Mouse (Mus musculus) heart, embryonic 13.5 days (tissue): Measurements from ENCODE around the gene Btn1a1. TPM values are rescaled to one million over a fixed set of nuclear protein-coding genes. Genes with fewer than 3 reads are reported as not detected.

Experiments
- ATAC-seq: fragments of 200-750 bp; cut with Nextera tagmentation; 2 replicates; pipeline ENCODE4 v1.8.0; 2017; ENCODE audit warnings: moderate TSS enrichment; ENCODE audit not compliant: insufficient number of reproducible peaks, low FRiP score, low TSS enrichment; ENCODE audit errors: extremely low read depth
- H3K27ac ChIP-seq: fragments of 300-500 bp; sonication (generic); replicated peaks from 2 replicates; pipeline ENCODE4 v1.5.1; 2015; ENCODE audit warnings: moderate library complexity, mild to moderate bottlenecking, inconsistent platforms
- H3K27me3 ChIP-seq: fragments of 300-500 bp; sonication (generic); replicated peaks from 2 replicates; pipeline ENCODE4 v1.6.1; 2015; ENCODE audit warnings: mild to moderate bottlenecking, inconsistent platforms
- H3K36me3 ChIP-seq: fragments of 300-500 bp; sonication (generic); 2 replicates; pipeline ENCODE4 v1.6.1; 2015; ENCODE audit warnings: mild to moderate bottlenecking, inconsistent platforms
- H3K4me1 ChIP-seq: fragments of 300-500 bp; sonication (generic); 2 replicates; pipeline ENCODE4 v1.6.1; 2015; ENCODE audit warnings: inconsistent platforms
- H3K4me2 ChIP-seq: fragments of 300-500 bp; sonication (generic); 2 replicates; pipeline ENCODE4 v1.6.1; 2015; ENCODE audit warnings: inconsistent platforms, mild to moderate bottlenecking, moderate library complexity
- H3K4me3 ChIP-seq: fragments of 300-500 bp; sonication (generic); 2 replicates; pipeline ENCODE4 v1.5.1; 2015; ENCODE audit warnings: moderate library complexity, mild to moderate bottlenecking, inconsistent platforms
- H3K9ac ChIP-seq: fragments of 300-500 bp; sonication (generic); 2 replicates; pipeline ENCODE4 v1.6.1; 2015; ENCODE audit warnings: inconsistent platforms, mild to moderate bottlenecking, moderate library complexity
- H3K9me3 ChIP-seq: fragments of 300-500 bp; sonication (generic); 2 replicates; pipeline ENCODE4 v1.6.1; 2016; ENCODE audit warnings: inconsistent platforms
- WGBS: fragments of 180-500 bp; shearing (Covaris S2); methylation state at CpG from one replicate; pipeline ENCODE4 v1.1.7; 2015; ENCODE audit warnings: mixed read lengths; 5-methylcytosine and 5-hydroxymethylcytosine counted together
- polyA plus RNA-seq: library from polyadenylated mRNA; unstranded; fragments of >200 nt; fragmentation: Nextera tagmentation; extraction: Ambion mirVana; gene quantifications from 2 replicates; pipeline ENCODE4 v1.2.1, GENCODE M21; 2015

Btn1a1 gene
- polyA plus RNA-seq, 1 experiment from 2014 or later, result 1.1 TPM

DNA sequence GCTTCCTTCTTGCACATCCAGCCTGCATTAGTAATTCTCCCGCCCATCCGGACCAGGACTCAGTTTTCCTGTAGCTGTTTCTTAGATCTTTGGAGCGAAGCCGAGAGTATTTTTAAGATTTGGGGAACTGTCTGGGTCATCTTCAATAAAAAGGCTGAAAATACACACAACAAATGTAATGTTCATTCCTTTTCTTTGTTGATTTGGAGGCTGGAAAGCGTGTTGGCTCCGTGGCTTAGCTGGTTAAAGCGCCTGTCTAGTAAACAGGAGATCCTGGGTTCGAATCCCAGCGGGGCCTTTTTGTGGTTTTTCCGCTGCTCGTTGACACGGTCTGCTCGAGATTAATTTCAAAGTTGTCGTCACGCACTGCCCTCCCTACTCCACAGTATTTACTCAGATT, 15.3 kb downstream of the Btn1a1 start:
- peak overlapping the region; percentile 79 for H3K9ac ChIP-seq
- no peak for ATAC-seq

DNA sequence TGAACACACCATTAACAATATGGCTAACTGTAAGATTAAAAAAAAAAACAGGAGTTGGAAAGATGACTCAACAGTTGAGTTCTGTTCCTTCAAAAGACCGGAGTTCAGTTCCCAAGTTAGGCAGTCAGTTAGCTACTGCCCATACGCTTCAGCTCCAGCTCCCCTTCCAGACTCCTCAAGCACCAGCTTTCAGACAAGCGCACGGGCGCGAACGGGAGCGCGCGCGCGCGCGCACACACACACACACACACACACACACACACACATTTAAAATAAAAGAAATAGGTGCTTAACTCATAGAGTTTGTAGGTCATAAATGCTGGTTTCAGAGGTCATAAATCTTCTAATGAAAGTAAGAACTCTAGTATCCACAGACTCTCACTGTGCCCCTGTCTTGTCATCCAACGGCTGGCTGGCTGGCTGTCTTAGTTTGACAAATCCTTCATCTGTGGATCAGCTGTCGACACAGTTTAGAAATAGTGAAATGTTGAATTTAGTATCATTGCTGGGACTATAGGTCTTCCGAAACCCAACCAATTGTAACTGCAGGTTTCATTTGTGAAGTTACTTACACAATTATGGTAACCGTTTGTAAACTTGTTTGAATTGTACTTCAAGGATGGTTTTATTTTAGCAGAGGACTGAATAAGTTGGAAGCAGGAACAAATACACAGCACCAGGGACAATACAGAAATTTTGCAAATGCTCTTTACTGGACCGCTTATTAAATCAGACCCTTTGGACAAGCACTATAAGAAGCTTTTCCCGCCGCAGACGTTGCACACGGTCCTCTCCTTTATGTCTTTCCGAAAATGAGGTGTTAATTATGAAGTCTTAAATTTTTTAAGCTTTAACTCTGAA, 16.2 kb downstream of the Btn1a1 start:
- H3K36me3 ChIP-seq, result no peaks in the 10 kb centered on the region
- peaks cover 12% of the 10 kb centered on the region for H3K4me1 ChIP-seq
- no peak; the same call in 1 of the 2 replicates for ATAC-seq
- H3K9ac ChIP-seq, result peak overlapping the region; percentile 79
- no peaks in the 10 kb centered on the region for H3K27me3 ChIP-seq
- no peaks in the 10 kb centered on the region for H3K9me3 ChIP-seq
- peak overlapping the region; percentile 79 for H3K27ac ChIP-seq
- WGBS, result under 1% methylated on average over 24 of the region's 24 CpGs
- H3K4me2 ChIP-seq, result peak overlapping the region; percentile 82
- H3K4me3 ChIP-seq, result peak overlapping the region; percentile 61

More for the DNA sequence above, 15.3 kb downstream of the Btn1a1 start:
- WGBS, result under 1% methylated on average over 15 of the region's 15 CpGs
- Histone ChIP-seq H3K4me1 (peaks cover 8% of the 10 kb centered on the region), H3K36me3 (no peaks in the 10 kb centered on the region), H3K4me2 (peak overlapping the region; percentile 82), H3K27ac (peak overlapping the region; percentile 45; the same call in 1 of the 2 replicates), H3K4me3 (peak overlapping the region; percentile 61), H3K9me3 (no peaks in the 10 kb centered on the region), H3K27me3 (no peaks in the 10 kb centered on the region)

DNA sequence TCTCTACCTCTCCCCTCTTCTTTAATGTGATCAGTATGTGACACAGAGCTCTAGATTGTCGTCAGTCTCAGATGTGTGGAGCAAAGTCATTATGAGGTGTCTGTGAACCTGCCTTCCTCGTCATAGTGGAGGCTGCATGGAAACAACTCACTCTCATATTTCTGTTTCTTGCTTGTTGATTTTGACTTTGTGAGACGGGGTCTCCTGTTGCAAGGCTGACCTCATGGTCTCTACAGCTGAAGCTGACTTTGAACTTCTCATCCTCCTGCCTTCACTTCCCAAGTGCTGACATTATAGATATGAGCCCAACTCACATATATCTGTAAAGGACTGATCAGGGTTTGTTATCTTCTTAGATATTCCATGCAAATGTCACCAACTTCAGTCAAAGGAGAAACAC, 16.9 kb downstream of the Btn1a1 start:
- WGBS, result 45% methylated on average over 3 of the region's 3 CpGs
- Histone ChIP-seq H3K27ac (peak overlapping the region; percentile 79), H3K4me2 (peak overlapping the region; percentile 82), H3K9ac (no peak overlapping the region; the same call in 1 of the 2 replicates), H3K9me3 (no peaks in the 10 kb centered on the region), H3K27me3 (no peaks in the 10 kb centered on the region), H3K4me3 (peak overlapping the region; percentile 61), H3K36me3 (no peaks in the 10 kb centered on the region), H3K4me1 (peaks cover 17% of the 10 kb centered on the region)
- ATAC-seq, result no peak

DNA sequence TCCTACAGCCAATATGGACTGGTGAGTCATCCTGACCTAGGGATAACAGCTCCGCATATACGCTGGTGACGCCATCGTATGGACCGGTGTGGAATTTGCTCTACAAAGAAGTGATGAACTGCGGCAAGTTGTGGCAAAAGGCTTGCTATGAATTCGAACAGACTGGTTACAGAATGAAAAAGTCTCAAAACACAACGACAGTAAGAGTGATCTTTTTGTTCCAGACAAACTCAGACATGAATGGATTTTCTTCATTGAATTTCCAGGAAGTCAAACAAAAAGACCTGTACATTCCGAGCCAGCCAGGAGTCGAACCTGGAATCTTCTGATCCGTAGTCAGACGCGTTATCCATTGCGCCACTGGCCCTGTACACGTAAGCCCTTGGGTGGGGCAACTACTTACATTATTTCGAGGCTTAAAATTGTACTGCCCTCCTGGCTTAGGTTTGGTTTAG, 19.2 kb downstream of the Btn1a1 start:
- no peak for ATAC-seq
- Histone ChIP-seq H3K9me3 (no peaks in the 10 kb centered on the region), H3K9ac (peak overlapping the region; percentile 83), H3K27ac (peak overlapping the region; percentile 95), H3K4me2 (peak overlapping the region; percentile 73), H3K4me1 (peaks cover 17% of the 10 kb centered on the region), H3K27me3 (no peaks in the 10 kb centered on the region), H3K36me3 (no peaks in the 10 kb centered on the region), H3K4me3 (peak overlapping the region; percentile 64)
- under 1% methylated on average over 16 of the region's 16 CpGs for WGBS

DNA sequence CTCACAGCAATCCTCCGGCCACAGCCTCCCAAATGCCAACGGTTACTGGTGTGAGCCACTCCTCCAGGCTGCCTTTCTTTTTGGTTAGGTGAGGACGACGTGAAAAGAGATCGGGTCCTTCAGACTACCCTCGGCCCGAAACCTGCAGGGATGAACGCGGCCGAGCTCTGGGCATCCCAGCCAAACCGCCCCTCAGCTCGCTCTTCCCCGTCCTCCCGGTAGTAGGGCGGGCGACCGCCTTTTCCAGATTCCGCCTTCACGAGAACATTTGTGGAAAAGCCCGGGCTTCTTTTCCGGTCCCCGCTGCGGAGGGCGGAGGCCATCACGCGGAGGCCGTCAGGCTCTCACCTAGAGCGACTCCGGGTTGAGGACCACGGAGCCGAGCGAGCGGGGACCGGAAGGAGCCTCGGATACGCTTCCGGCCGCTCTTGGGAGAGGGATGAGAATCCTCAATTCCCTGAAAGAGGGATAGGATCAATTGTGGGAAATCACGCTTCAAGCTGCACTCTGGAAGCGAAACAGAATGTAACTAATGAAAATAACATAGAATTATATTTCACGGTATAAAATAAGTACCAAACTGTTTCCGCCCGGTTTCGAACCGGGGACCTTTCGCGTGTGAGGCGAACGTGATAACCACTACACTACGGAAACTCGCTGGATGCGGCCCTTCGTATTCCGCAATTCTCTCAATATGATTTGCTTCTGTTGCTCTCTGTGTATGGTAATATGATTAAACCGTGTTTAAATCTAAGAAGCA, 20.0 kb downstream of the Btn1a1 start:
- under 1% methylated on average over 55 of the region's 55 CpGs for WGBS

DNA sequence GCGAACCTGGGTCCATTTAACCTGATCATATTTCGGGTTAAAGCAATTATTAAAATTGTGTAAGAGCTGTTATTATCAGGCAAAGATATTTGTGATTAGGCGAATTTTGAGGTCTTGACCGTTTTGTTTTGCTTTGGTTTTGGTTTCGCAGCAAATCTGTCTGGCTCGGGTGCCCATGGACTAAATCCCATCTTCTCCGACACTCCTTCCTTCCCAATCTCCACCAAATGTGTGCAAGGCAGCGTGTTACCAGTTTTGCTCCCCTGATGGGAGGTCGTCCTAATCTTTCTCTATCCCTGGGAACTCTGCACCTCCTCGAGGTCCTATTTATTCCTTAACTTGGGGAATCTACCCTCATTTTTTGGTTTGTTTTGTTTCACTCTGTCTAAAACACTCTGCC, 20.5 kb downstream of the Btn1a1 start:
- 4% methylated on average over 10 of the region's 10 CpGs for WGBS
- Histone ChIP-seq H3K9me3 (no peaks in the 10 kb centered on the region), H3K4me2 (peak overlapping the region; percentile 73), H3K9ac (peak overlapping the region; percentile 89), H3K27me3 (no peaks in the 10 kb centered on the region), H3K4me3 (peak overlapping the region; percentile 64), H3K4me1 (peaks cover 17% of the 10 kb centered on the region), H3K36me3 (no peaks in the 10 kb centered on the region), H3K27ac (peak overlapping the region; percentile 95)
- ATAC-seq, result no peak

More for the DNA sequence above, 20.0 kb downstream of the Btn1a1 start:
- H3K4me2 ChIP-seq, result peak overlapping the region; percentile 73
- H3K27me3 ChIP-seq, result no peaks in the 10 kb centered on the region
- peak overlapping the region; percentile 64 for H3K4me3 ChIP-seq
- peak overlapping the region; percentile 89 for H3K9ac ChIP-seq
- H3K9me3 ChIP-seq, result no peaks in the 10 kb centered on the region
- peaks cover 17% of the 10 kb centered on the region for H3K4me1 ChIP-seq
- H3K27ac ChIP-seq, result peak overlapping the region; percentile 95
- peak; percentile 81 for ATAC-seq
- no peaks in the 10 kb centered on the region for H3K36me3 ChIP-seq

DNA sequence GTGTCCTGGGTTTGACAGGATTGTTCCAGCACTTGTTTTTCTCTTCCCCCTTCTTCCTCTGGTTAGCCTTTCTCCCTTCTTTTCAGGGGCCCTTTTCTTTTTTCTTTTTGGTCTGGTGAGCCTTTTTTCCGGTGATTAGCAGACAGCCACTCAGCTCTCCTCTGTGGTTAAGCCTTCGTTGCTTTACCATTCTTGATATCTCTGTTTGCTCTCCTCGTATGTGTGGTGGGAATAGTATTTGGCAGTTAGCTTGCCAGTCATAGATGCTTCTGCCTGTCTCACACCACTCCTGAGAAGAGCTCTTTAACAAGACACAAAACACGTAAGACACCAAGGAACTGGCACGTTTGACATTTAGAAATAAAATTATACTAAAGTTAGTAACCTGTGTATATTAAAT, 21.2 kb downstream of the Btn1a1 start:
- H3K27ac ChIP-seq, result peak overlapping the region; percentile 17; the same call in 1 of the 2 replicates
- no peaks in the 10 kb centered on the region for H3K36me3 ChIP-seq

DNA sequence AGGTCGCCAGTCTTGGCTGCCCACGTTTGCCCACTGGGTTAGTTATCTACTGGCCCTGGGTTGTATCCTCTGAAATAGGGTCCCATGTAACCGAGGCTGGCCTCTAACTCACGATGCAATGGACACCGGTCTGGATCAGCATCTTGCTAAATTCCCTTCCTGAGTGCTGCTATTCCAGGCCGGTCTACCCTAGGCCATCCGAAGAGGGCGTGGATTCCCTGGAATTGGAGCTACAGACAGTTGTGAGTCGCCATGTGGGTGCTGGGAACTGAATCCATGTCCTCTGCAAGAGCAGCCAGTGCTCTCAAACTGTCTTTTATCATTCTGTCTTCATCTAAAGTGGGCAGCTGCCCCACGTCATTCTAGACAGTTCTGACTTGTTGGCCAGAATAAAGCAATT, 25.8 kb downstream of the Btn1a1 start:
- Histone ChIP-seq H3K9ac (no peak overlapping the region), H3K27ac (no peak overlapping the region), H3K4me3 (no peak overlapping the region), H3K27me3 (no peaks in the 10 kb centered on the region), H3K4me1 (peaks cover 15% of the 10 kb centered on the region), H3K4me2 (no peak overlapping the region), H3K9me3 (no peaks in the 10 kb centered on the region), H3K36me3 (no peaks in the 10 kb centered on the region)
- no peak for ATAC-seq
- WGBS, result 59% methylated on average over 10 of the region's 10 CpGs

More for the DNA sequence above, 21.2 kb downstream of the Btn1a1 start:
- Histone ChIP-seq H3K4me1 (peaks cover 17% of the 10 kb centered on the region), H3K27me3 (no peaks in the 10 kb centered on the region), H3K4me3 (peak overlapping the region; percentile 64), H3K4me2 (peak overlapping the region; percentile 73), H3K9me3 (no peaks in the 10 kb centered on the region), H3K9ac (0 out of 2 replicates have a peak overlapping the region, but pooled peaks have one; percentile 41)
- WGBS, result 51% methylated on average over 5 of the region's 5 CpGs
- ATAC-seq, result no peak

DNA sequence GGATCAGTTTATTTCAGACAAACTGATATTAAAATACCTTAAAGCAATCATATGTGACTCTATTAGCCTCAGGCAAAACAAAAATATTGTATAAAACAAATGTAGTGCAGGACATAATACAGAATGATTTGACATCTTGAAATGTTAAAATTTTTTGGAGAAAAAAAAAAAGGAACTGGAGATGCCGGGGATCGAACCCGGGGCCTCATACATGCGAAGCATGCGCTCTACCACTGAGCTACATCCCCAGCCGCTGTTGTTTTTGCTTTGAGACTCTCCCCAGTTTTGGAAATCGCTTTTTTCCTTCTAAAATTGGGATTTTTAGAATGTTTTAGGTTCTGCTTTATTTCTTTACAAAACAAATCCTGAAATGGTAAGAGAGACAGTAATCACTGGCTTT, 27.2 kb downstream of the Btn1a1 start:
- ATAC-seq, result no peak
- WGBS, result under 1% methylated on average over 7 of the region's 7 CpGs

DNA sequence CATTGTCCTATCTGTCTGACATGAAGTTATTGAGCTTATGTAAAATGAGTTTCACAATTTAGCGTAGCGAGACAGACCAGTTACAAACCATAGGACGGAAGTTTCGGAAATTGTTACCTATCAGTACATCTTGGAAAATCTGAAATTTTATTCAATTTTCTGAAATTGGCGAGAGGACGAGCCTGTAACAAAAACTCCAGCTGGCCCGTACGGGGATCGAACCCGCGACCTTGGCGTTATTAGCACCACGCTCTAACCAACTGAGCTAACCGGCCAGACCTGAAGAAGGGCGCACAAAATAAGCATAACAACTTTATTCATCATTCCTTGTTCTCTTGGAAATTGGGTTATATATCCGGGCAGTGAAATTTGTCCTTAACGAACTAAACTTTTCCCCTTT, 27.8 kb downstream of the Btn1a1 start:
- under 1% methylated on average over 17 of the region's 17 CpGs for WGBS
- peak; percentile 78; the same call in 1 of the 2 replicates for ATAC-seq

More for the DNA sequence above, 27.2 kb downstream of the Btn1a1 start:
- Histone ChIP-seq H3K36me3 (no peaks in the 10 kb centered on the region), H3K4me1 (peaks cover 16% of the 10 kb centered on the region), H3K4me3 (peak overlapping the region; percentile 74), H3K27me3 (no peaks in the 10 kb centered on the region), H3K27ac (peak overlapping the region; percentile 73; the same call in 1 of the 2 replicates), H3K4me2 (peak overlapping the region; percentile 82), H3K9ac (peak overlapping the region; percentile 74), H3K9me3 (no peaks in the 10 kb centered on the region)

More for the DNA sequence above, 27.8 kb downstream of the Btn1a1 start:
- Histone ChIP-seq H3K9me3 (no peaks in the 10 kb centered on the region), H3K9ac (peak overlapping the region; percentile 86), H3K27me3 (no peaks in the 10 kb centered on the region), H3K36me3 (no peaks in the 10 kb centered on the region), H3K4me1 (peaks cover 16% of the 10 kb centered on the region), H3K4me2 (peak overlapping the region; percentile 82), H3K27ac (peak overlapping the region; percentile 82), H3K4me3 (peak overlapping the region; percentile 74)
